Mouse (Mus musculus) stomach, embryonic 16.5 days (tissue): ENCODE measurements around the gene Cdc123. TPM values are rescaled to one million over a fixed set of nuclear protein-coding genes. Genes with fewer than 3 reads are reported as not detected.
A peak's percentile ranks its signal among the peaks of the same experiment; 100 is the strongest.

Source experiments
- ATAC-seq: fragments of 200-750 bp; cut with Nextera tagmentation; 2 replicates; pipeline ENCODE4 v1.8.0; 2017; ENCODE audit warnings: moderate number of reproducible peaks, moderate TSS enrichment; ENCODE audit not compliant: insufficient read depth, low FRiP score
- H3K27ac ChIP-seq: fragments of 300-500 bp; sonication (generic); 2 replicates; pipeline ENCODE4 v1.5.1; 2014; ENCODE audit warnings: low read length
- H3K27me3 ChIP-seq: fragments of 300-500 bp; sonication (generic); 2 replicates; pipeline ENCODE4 v1.6.1; 2014; ENCODE audit warnings: low read length, control low read depth, mixed read lengths; ENCODE audit not compliant: control insufficient read depth, insufficient read depth
- H3K36me3 ChIP-seq: fragments of 300-500 bp; sonication (generic); 2 replicates; pipeline ENCODE4 v1.6.1; 2014; ENCODE audit warnings: low read length; ENCODE audit not compliant: control insufficient read depth, insufficient read depth
- H3K4me1 ChIP-seq: fragments of 300-500 bp; sonication (generic); 2 replicates; pipeline ENCODE4 v1.6.1; 2014; ENCODE audit warnings: low read length, control low read depth, mixed read lengths; ENCODE audit not compliant: control insufficient read depth, insufficient read depth
- H3K4me2 ChIP-seq: fragments of 300-500 bp; sonication (generic); 2 replicates; pipeline ENCODE4 v1.6.1; 2014; ENCODE audit warnings: low read depth, low read length, mixed read lengths
- H3K4me3 ChIP-seq: fragments of 300-500 bp; sonication (generic); replicated peaks from 2 replicates; pipeline ENCODE4 v1.5.1; 2014; ENCODE audit warnings: mild to moderate bottlenecking, low read length
- H3K9ac ChIP-seq: fragments of 300-500 bp; sonication (generic); 2 replicates; pipeline ENCODE4 v1.6.1; 2014; ENCODE audit warnings: low read length
- H3K9me3 ChIP-seq: fragments of 300-500 bp; sonication (generic); replicated peaks from 2 replicates; pipeline ENCODE4 v1.6.1; 2016; ENCODE audit warnings: low read length, control low read depth; ENCODE audit not compliant: control insufficient read depth
- WGBS: fragments of 180-500 bp; shearing (Covaris S2); extraction: QIAGEN DNeasy Blood & Tissue Kit; methylation state at CpG from one replicate; pipeline ENCODE4 v1.1.7; 2014; 5-methylcytosine and 5-hydroxymethylcytosine counted together
- polyA plus RNA-seq: library from polyadenylated mRNA; unstranded; fragments of >200 nt; fragmentation: Nextera tagmentation; extraction: Ambion mirVana; gene quantifications from 2 replicates; pipeline ENCODE4 v1.2.1, GENCODE M21; 2015

Cdc123 gene
- polyA plus RNA-seq, 1 experiment from 2014 or later: 278 TPM

- 95% methylated on average over 8 of the region's 8 CpGs for WGBS
- no peak for ATAC-seq
- Histone ChIP-seq H3K27ac (no peak overlapping the region), H3K9me3 (no peaks in the 10 kb centered on the region), H3K36me3 (no peaks in the 10 kb centered on the region), H3K4me1 (no peaks in the 10 kb centered on the region), H3K9ac (no peak overlapping the region), H3K4me2 (no peak overlapping the region), H3K4me3 (no peak overlapping the region), H3K27me3 (no peaks in the 10 kb centered on the region)
Measured at GRCm38 (mm10) chr2:5760479-5761008, 84.4 kb downstream of the Cdc123 start.

GRCm38 (mm10) chr2:5758569-5758968, 86.4 kb downstream of the Cdc123 start:
- Histone ChIP-seq H3K4me3 (no peak overlapping the region), H3K4me1 (no peaks in the 10 kb centered on the region), H3K36me3 (no peaks in the 10 kb centered on the region), H3K27me3 (no peaks in the 10 kb centered on the region), H3K9me3 (no peaks in the 10 kb centered on the region), H3K27ac (no peak overlapping the region), H3K4me2 (no peak overlapping the region), H3K9ac (no peak overlapping the region)
- 83% methylated on average over 2 of the region's 2 CpGs for WGBS
- no peak for ATAC-seq

- Histone ChIP-seq H3K9ac (no peak overlapping the region), H3K4me1 (peaks cover 7% of the 10 kb centered on the region), H3K4me3 (no peak overlapping the region), H3K27ac (no peak overlapping the region), H3K9me3 (no peaks in the 10 kb centered on the region), H3K4me2 (no peak overlapping the region), H3K36me3 (no peaks in the 10 kb centered on the region), H3K27me3 (no peaks in the 10 kb centered on the region)
- 78% methylated on average over 3 of the region's 3 CpGs for WGBS
- ATAC-seq: no peak
Measured at GRCm38 (mm10) chr2:5750872-5751271, 94.1 kb downstream of the Cdc123 start.

- no peak overlapping the region for H3K4me3 ChIP-seq
- no peak overlapping the region for H3K27ac ChIP-seq
- H3K36me3 ChIP-seq: no peaks in the 10 kb centered on the region
- no peak overlapping the region for H3K4me2 ChIP-seq
- ATAC-seq: no peak
- H3K9me3 ChIP-seq: no peaks in the 10 kb centered on the region
- 65% methylated on average over 6 of the region's 6 CpGs for WGBS
- no peak overlapping the region for H3K9ac ChIP-seq
- H3K27me3 ChIP-seq: no peaks in the 10 kb centered on the region
- H3K4me1 ChIP-seq: peaks cover 7% of the 10 kb centered on the region
Measured at GRCm38 (mm10) chr2:5749210-5749609, 95.8 kb downstream of the Cdc123 start.

- no peak overlapping the region for H3K4me3 ChIP-seq
- H3K4me2 ChIP-seq: no peak overlapping the region
- peaks cover 7% of the 10 kb centered on the region for H3K4me1 ChIP-seq
- peak overlapping the region; percentile 72; the same call in 1 of the 2 replicates for H3K27ac ChIP-seq
- no peaks in the 10 kb centered on the region for H3K9me3 ChIP-seq
- no peaks in the 10 kb centered on the region for H3K36me3 ChIP-seq
- no peak for ATAC-seq
- no peak overlapping the region for H3K9ac ChIP-seq
- no peaks in the 10 kb centered on the region for H3K27me3 ChIP-seq
- WGBS: 85% methylated on average over 5 of the region's 5 CpGs
Measured at GRCm38 (mm10) chr2:5747545-5748043, 97.4 kb downstream of the Cdc123 start.

GRCm38 (mm10) chr2:5746529-5746928, 98.4 kb downstream of the Cdc123 start:
- peaks cover 7% of the 10 kb centered on the region for H3K4me1 ChIP-seq
- H3K4me3 ChIP-seq: peak overlapping the region; percentile 21

More at GRCm38 (mm10) chr2:5746529-5746928, 98.4 kb downstream of the Cdc123 start:
- Histone ChIP-seq H3K27ac (peak overlapping the region; percentile 72), H3K4me2 (peak overlapping the region; percentile 43), H3K36me3 (no peaks in the 10 kb centered on the region), H3K27me3 (no peaks in the 10 kb centered on the region), H3K9ac (peak overlapping the region; percentile 42; the same call in 1 of the 2 replicates), H3K9me3 (no peaks in the 10 kb centered on the region)
- peak; percentile 69; the same call in 1 of the 2 replicates for ATAC-seq
- 51% methylated on average over 12 of the region's 12 CpGs for WGBS

Other genes starting within 250 kb of the Cdc123 start
- gene Camk1d, start 130.6 kb downstream of the Cdc123 start, polyA plus RNA-seq: 10.4 and 11.3 TPM in 2 replicates
- 66.0 and 69.7 TPM in 2 replicates for gene Nudt5, start 145 bp downstream of the Cdc123 start, polyA plus RNA-seq
- gene Gm13199, start 17.8 kb upstream of the Cdc123 start, polyA plus RNA-seq: 1.1 and 1.5 TPM in 2 replicates
- 66.9 and 70.4 TPM in 2 replicates for gene Sec61a2, start 50.3 kb upstream of the Cdc123 start, polyA plus RNA-seq
- gene Dhtkd1, start 97.6 kb upstream of the Cdc123 start, polyA plus RNA-seq: 2.4 and 3.4 TPM in 2 replicates
- gene Upf2, start 106.3 kb upstream of the Cdc123 start, polyA plus RNA-seq: 10.4 and 11.3 TPM in 2 replicates